Mouse (Mus musculus): Measurements from ENCODE around the gene Bex3. TPM values are rescaled to one million over a fixed set of nuclear protein-coding genes. Genes with fewer than 3 reads are reported as not detected.

Bex3 gene
- polyA plus RNA-seq, 1 experiment = 440 TPM

DNA sequence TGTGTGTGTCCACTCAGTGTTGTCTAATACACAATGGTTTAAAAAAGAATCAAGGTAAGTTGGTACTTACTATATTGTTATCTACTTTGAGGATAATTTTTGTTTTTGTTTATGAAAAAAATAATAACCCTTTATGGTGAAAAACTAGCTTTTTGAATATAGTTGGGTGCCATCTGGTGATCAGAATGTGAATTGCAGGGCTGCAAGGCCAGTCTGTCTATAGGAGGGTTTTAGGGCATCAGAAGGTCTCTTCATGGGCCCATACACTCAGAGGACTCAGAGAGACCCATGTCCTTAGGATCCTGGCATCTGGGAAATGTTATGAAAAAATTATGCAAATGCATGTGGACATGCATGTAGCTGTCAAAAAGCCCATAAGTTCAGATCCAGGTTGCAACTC is 34.2 kb downstream of the Bex3 start:
- no peak for TF ChIP-seq POLR2A (IDR thresholded peaks at IDR 0.05; ENCODE audit: extremely low read depth, insufficient read depth, low read length)
- TF ChIP-seq CTCF (IDR thresholded peaks at IDR 0.05; ENCODE audit: extremely low read depth, insufficient read depth, low read length) = peak; percentile 44; the same call in 1 of the 2 replicates
- Histone ChIP-seq H3K27ac (ENCODE audit: insufficient read depth, low read length) (no peak overlapping the region), H3K4me1 (ENCODE audit: control insufficient read depth, insufficient read depth, low read length) (no peaks in the 10 kb centered on the region), H3K4me3 (ENCODE audit: insufficient read depth, low read length) (no peak overlapping the region)

DNA sequence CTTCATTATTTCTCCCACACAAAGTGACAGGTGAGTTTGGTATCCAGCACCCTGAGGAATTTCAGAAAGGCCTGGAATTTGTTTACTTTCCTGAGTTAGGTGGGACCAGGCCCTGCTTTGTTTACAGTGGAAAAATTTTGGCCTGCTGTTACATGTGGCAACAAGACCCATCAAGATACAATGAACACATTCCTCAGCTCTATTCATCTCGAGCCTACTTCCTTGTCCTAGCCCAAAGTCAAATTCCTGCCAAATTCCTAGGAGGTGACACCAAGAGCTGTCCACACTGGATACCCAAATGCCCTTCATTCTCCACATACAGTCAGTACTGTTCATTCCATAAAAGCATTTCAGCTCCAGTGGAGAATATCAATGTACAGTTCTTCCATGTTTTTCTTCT is 36.1 kb downstream of the Bex3 start:
- Histone ChIP-seq H3K4me3 (ENCODE audit: insufficient read depth, low read length) (no peak overlapping the region), H3K27ac (ENCODE audit: insufficient read depth, low read length) (no peak overlapping the region), H3K4me1 (ENCODE audit: control insufficient read depth, insufficient read depth, low read length) (no peaks in the 10 kb centered on the region)
- TF ChIP-seq POLR2A (IDR thresholded peaks at IDR 0.05; ENCODE audit: extremely low read depth, insufficient read depth, low read length) = no peak
- TF ChIP-seq CTCF (IDR thresholded peaks at IDR 0.05; ENCODE audit: extremely low read depth, insufficient read depth, low read length) = no peak

DNA sequence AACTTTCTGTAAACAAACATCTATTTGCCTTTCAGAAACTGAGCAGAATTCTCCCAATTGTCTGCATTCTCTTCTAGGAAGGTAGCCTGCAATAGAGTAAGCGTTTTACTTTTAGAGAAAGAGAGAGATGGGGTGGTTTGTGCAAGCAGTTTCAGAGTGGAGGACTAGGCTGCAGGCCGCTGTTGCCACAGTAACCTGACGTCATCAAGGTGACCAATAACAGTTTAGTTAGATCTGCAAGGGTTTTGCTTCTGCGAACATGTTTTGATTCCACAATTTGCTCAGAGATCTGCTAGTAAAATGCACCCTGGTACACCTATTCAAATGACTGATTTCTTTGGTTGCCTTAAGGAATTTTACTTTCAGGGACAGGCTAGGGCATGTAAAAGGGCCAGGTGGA is 43.2 kb downstream of the Bex3 start:
- Histone ChIP-seq H3K27ac (ENCODE audit: insufficient read depth, low read length) (no peak overlapping the region), H3K4me3 (ENCODE audit: insufficient read depth, low read length) (no peak overlapping the region), H3K4me1 (ENCODE audit: control insufficient read depth, insufficient read depth, low read length) (no peaks in the 10 kb centered on the region)
- TF ChIP-seq POLR2A (IDR thresholded peaks at IDR 0.05; ENCODE audit: extremely low read depth, insufficient read depth, low read length) = no peak
- no peak for TF ChIP-seq CTCF (IDR thresholded peaks at IDR 0.05; ENCODE audit: extremely low read depth, insufficient read depth, low read length)

DNA sequence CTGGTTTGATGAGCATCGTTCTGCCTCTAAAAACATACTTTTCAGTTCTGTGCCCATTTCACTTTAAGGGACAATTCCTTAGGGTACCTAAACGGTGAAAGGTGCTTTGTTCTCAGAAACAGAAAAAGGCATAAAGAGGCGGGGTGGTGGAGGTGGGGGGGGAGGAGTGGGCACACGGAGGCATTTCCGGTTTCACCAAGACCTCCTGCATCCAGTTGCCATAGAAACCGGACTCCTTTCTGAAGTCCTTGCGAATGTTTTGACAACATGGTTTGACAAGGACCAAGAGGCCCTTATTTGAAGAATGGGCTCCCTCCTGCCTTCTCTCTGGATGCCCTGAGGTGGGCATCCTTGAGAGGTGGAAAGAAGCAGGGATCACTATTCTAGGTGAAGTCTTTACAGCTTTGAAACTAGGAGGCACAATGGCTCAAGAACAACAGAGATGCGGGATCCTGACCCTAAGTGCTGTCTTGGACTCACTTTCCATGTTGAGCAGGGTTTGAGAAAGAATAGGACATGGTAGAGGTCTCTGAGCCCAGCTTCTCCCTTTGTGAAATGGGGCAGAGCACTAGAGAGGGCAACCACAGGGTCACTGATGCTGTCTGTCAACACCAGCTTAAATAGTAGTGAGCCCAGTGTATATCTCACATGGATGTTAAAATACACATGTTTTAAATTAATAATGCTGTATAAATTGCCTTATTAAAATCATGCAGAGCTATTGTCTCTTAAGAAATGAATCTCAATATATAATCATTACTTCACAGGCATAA is 43.9 kb downstream of the Bex3 start:
- Histone ChIP-seq H3K4me3 (ENCODE audit: insufficient read depth, low read length) (no peak overlapping the region), H3K27ac (ENCODE audit: insufficient read depth, low read length) (no peak overlapping the region), H3K4me1 (ENCODE audit: control insufficient read depth, insufficient read depth, low read length) (no peaks in the 10 kb centered on the region)
- no peak for TF ChIP-seq CTCF (IDR thresholded peaks at IDR 0.05; ENCODE audit: extremely low read depth, insufficient read depth, low read length)
- TF ChIP-seq POLR2A (IDR thresholded peaks at IDR 0.05; ENCODE audit: extremely low read depth, insufficient read depth, low read length) = no peak

DNA sequence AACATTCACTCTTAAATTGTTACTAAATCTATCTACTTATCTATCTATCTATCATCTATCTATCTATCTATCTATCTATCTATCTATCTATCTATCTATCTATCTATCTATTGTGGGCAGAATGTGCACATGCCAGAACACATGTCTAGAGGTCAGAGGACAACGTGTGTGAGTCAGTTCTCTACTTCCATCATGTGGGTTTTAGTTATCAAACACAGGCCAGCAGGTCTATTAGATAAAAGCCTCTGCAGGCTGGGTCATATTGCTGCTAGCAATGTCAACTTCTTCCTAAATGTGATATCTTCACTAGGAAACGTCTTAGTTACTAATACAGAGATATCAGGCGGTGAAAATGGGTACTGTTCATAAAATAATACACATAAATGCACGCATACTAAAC is 49.9 kb downstream of the Bex3 start:
- Histone ChIP-seq H3K27ac (ENCODE audit: insufficient read depth, low read length) (no peak overlapping the region), H3K4me1 (ENCODE audit: control insufficient read depth, insufficient read depth, low read length) (no peaks in the 10 kb centered on the region), H3K4me3 (ENCODE audit: insufficient read depth, low read length) (no peak overlapping the region)
- no peak for TF ChIP-seq POLR2A (IDR thresholded peaks at IDR 0.05; ENCODE audit: extremely low read depth, insufficient read depth, low read length)
- TF ChIP-seq CTCF (IDR thresholded peaks at IDR 0.05; ENCODE audit: extremely low read depth, insufficient read depth, low read length) = no peak

Other genes starting within 250 kb of the Bex3 start
- 16.7 and 17.4 TPM in 2 replicates for gene Arxes1, start 236.9 kb upstream of the Bex3 start, polyA plus RNA-seq (2012; rRNA removed)
- 326 and 347 TPM in 2 replicates for gene Bex2, start 202.0 kb upstream of the Bex3 start, polyA plus RNA-seq (2012; rRNA removed)
- 0.09 and 0.23 TPM in 2 replicates for gene Nxf3, start 185.0 kb upstream of the Bex3 start, polyA plus RNA-seq (2012; rRNA removed)
- 22.9 and 23.4 TPM in 2 replicates for gene Bex4, start 131.3 kb upstream of the Bex3 start, polyA plus RNA-seq (2012; rRNA removed)
- gene Tceal8, start 97.9 kb upstream of the Bex3 start, polyA plus RNA-seq (2012; rRNA removed) = 63.0 and 64.1 TPM in 2 replicates
- 162 and 186 TPM in 2 replicates for gene Tceal5, start 66.4 kb upstream of the Bex3 start, polyA plus RNA-seq (2012; rRNA removed)
- gene Tceal7, start 55.5 kb upstream of the Bex3 start, polyA plus RNA-seq (2012; rRNA removed) = 1.4 and 1.7 TPM in 2 replicates
- gene Bex1, start 54.7 kb upstream of the Bex3 start, polyA plus RNA-seq (2012; rRNA removed) = 88.0 and 94.0 TPM in 2 replicates
- 104 TPM in 2 replicates for gene Tceal9, start 25.2 kb upstream of the Bex3 start, polyA plus RNA-seq (2012; rRNA removed)
- not detected in 2 replicates for gene Kir3dl1, start 247.7 kb downstream of the Bex3 start, polyA plus RNA-seq (2012; rRNA removed)

Data from cortical plate, adult 2 months (tissue).